9 mouse cellular contexts compared by ENCODE assay signal in genomic region chr7:133759611-133760353, GRCm38 (mm10). TPM values are rescaled to one million over a fixed set of nuclear protein-coding genes. Genes with fewer than 3 reads are reported as not detected.
A peak's percentile ranks its signal among the peaks of the same experiment; 100 is the strongest.
DNase-seq lines count a peak whose midpoint lies in the region; ATAC-seq lines count a peak whose summit lies in the region.
"Had no signal": no experiment of that assay in that cellular context is flagged by ENCODE, and none has a peak within 500 bp of the region (broad histone marks: within the 10 kb centered on the region; RNA-seq: fewer than 3 reads in every experiment).

No protein-coding gene starts in this region.

- no peak overlapping the region for H3K4me3 ChIP-seq in liver, embryonic 11.5 days (ENCODE audit: low read depth, low read length)
- peak overlapping the region; percentile 58 for H3K4me3 ChIP-seq in forebrain, embryonic 10.5 days
- H3K4me3 ChIP-seq in neural tube, embryonic 14.5 days (ENCODE audit: low read depth, low read length), result peak overlapping the region; percentile 1; the same call in 1 of the 2 replicates

- no peaks in the 10 kb centered on the region for H3K9me3 ChIP-seq in liver, embryonic 11.5 days (ENCODE audit: control insufficient read depth, low read length)
- H3K9me3 ChIP-seq in forebrain, embryonic 10.5 days, result peaks cover 6% of the 10 kb centered on the region; the same call in 1 of the 2 replicates
- no peaks in the 10 kb centered on the region for H3K9me3 ChIP-seq in neural tube, embryonic 14.5 days (ENCODE audit: control insufficient read depth, low read length)

- no peaks in the 10 kb centered on the region for H3K4me1 ChIP-seq in liver, embryonic 11.5 days (replicated peaks; ENCODE audit: control insufficient read depth, insufficient read depth, low read length)
- H3K4me1 ChIP-seq in forebrain, embryonic 10.5 days, result peaks cover 55% of the 10 kb centered on the region
- no peaks in the 10 kb centered on the region; the same call in 1 of the 2 replicates for H3K4me1 ChIP-seq in neural tube, embryonic 14.5 days (ENCODE audit: control insufficient read depth, insufficient read depth, low read length)

- H3K27ac ChIP-seq in liver, embryonic 11.5 days (ENCODE audit: low read depth, low read length), result no peak overlapping the region
- peak overlapping the region; percentile 96 for H3K27ac ChIP-seq in forebrain, embryonic 10.5 days
- peak overlapping the region; percentile 41; the same call in 1 of the 2 replicates for H3K27ac ChIP-seq in neural tube, embryonic 14.5 days (ENCODE audit: low read depth, low read length)

- H3K36me3 ChIP-seq in liver, embryonic 11.5 days (ENCODE audit: control insufficient read depth, insufficient read depth, low read length), result no peaks in the 10 kb centered on the region
- peaks cover 18% of the 10 kb centered on the region for H3K36me3 ChIP-seq in forebrain, embryonic 10.5 days (replicated peaks)
- no peaks in the 10 kb centered on the region for H3K36me3 ChIP-seq in neural tube, embryonic 14.5 days (ENCODE audit: control insufficient read depth, insufficient read depth, low read length)

- ATAC-seq in liver, embryonic 11.5 days (replicated peaks; ENCODE audit: low FRiP score), result no peak
- peak; percentile 81 for ATAC-seq in neural tube, embryonic 14.5 days (ENCODE audit: low read depth)
- ATAC-seq in monocyte, adult 5-6 weeks (replicated peaks; ENCODE audit: insufficient number of reproducible peaks, low FRiP score, low TSS enrichment, poor library complexity, severe bottlenecking), result no peak

- peak overlapping the region; percentile 32; the same call in 1 of the 2 replicates for H3K4me2 ChIP-seq in liver, embryonic 11.5 days
- H3K4me2 ChIP-seq in neural tube, embryonic 14.5 days (ENCODE audit: low read depth, low read length), result peak overlapping the region; percentile 21

- peak; percentile 51 for DNase-seq in liver, embryonic 11.5 days (ENCODE audit: low spot score)
- DNase-seq in liver, result no peak
- DNase-seq in forebrain, embryonic 10.5 days (ENCODE audit: extremely low spot score, low spot score), result peak; percentile 90
- peak; percentile 37 for DNase-seq in kidney, postnatal 10 days
- DNase-seq in ovary, adult 18-20 months (ENCODE audit: low spot score), result no peak
- no peak for DNase-seq in urinary bladder, postnatal 25 days (ENCODE audit: low spot score)

- H3K27me3 ChIP-seq in liver, embryonic 11.5 days (replicated peaks; ENCODE audit: control insufficient read depth, insufficient read depth, low read length), result no peaks in the 10 kb centered on the region
- no peaks in the 10 kb centered on the region for H3K27me3 ChIP-seq in forebrain, embryonic 10.5 days (ENCODE audit: poor library complexity, severe bottlenecking)
- no peaks in the 10 kb centered on the region for H3K27me3 ChIP-seq in neural tube, embryonic 14.5 days (ENCODE audit: control insufficient read depth, insufficient read depth, low read length)

- 39% methylated on average over 27 of the region's 27 CpGs for WGBS in liver, embryonic 11.5 days
- under 1% methylated on average over 27 of the region's 27 CpGs for WGBS in forebrain, embryonic 10.5 days
- WGBS in neural tube, embryonic 14.5 days, result 4% methylated on average over 27 of the region's 27 CpGs

- no peak overlapping the region for H3K9ac ChIP-seq in liver, embryonic 11.5 days (ENCODE audit: low read depth, low read length)
- no peak overlapping the region; the same call in 1 of the 2 replicates for H3K9ac ChIP-seq in neural tube, embryonic 14.5 days (replicated peaks; ENCODE audit: low read depth, low read length)

RNA-seq across cellular contexts. Expression of gene Fank1, which starts 16.9 kb away (rescaled TPM):
- polyA plus RNA-seq in liver, embryonic 11.5 days (2014; fragmentation: Nextera tagmentation; extraction: Ambion mirVana), result 0.25 TPM in 1 of 2 replicates, not detected in the other
- 0.57 and 1.0 TPM in 2 replicates for polyA plus RNA-seq in forebrain, embryonic 10.5 days (2016; fragmentation: Nextera tagmentation; extraction: Ambion mirVana)
- 2.0 and 3.7 TPM in 2 replicates for polyA plus RNA-seq in neural tube, embryonic 14.5 days (2014; fragmentation: Nextera tagmentation; extraction: Ambion mirVana)
- total RNA-seq in monocyte, adult 5-6 weeks (2017), result 0.39 TPM in 1 of 3 replicates, not detected in the others
- total RNA-seq: liver, adult 2 months had no signal
- polyA plus RNA-seq: liver, adult 2 months had no signal

RNA-seq across cellular contexts. Expression of gene Dhx32, which starts 22.7 kb away (rescaled TPM):
- 22.6 and 25.2 TPM in 2 replicates for polyA plus RNA-seq in liver, embryonic 11.5 days (2014; fragmentation: Nextera tagmentation; extraction: Ambion mirVana)
- polyA plus RNA-seq in forebrain, embryonic 10.5 days (2016; fragmentation: Nextera tagmentation; extraction: Ambion mirVana), result 79.9 and 85.4 TPM in 2 replicates
- 35.0 and 41.0 TPM in 2 replicates for polyA plus RNA-seq in neural tube, embryonic 14.5 days (2014; fragmentation: Nextera tagmentation; extraction: Ambion mirVana)
- total RNA-seq in monocyte, adult 5-6 weeks (2017), result 7.1 to 18.2 TPM (median 16.3 TPM) in 3 replicates

RNA-seq across cellular contexts. Expression of gene Uros, which starts 49.9 kb away (rescaled TPM):
- 129 and 150 TPM in 2 replicates for polyA plus RNA-seq in liver, embryonic 11.5 days (2014; fragmentation: Nextera tagmentation; extraction: Ambion mirVana)
- 35.1 and 41.9 TPM in 2 replicates for polyA plus RNA-seq in forebrain, embryonic 10.5 days (2016; fragmentation: Nextera tagmentation; extraction: Ambion mirVana)
- 65.6 and 67.3 TPM in 2 replicates for polyA plus RNA-seq in neural tube, embryonic 14.5 days (2014; fragmentation: Nextera tagmentation; extraction: Ambion mirVana)
- total RNA-seq in monocyte, adult 5-6 weeks (2017), result 7.1 to 10.6 TPM (median 9.0 TPM) in 3 replicates

RNA-seq across cellular contexts. Expression of gene Bccip, which starts 50.6 kb away (rescaled TPM):
- 200 and 201 TPM in 2 replicates for polyA plus RNA-seq in liver, embryonic 11.5 days (2014; fragmentation: Nextera tagmentation; extraction: Ambion mirVana)
- 215 and 222 TPM in 2 replicates for polyA plus RNA-seq in forebrain, embryonic 10.5 days (2016; fragmentation: Nextera tagmentation; extraction: Ambion mirVana)
- 85.2 and 94.3 TPM in 2 replicates for polyA plus RNA-seq in neural tube, embryonic 14.5 days (2014; fragmentation: Nextera tagmentation; extraction: Ambion mirVana)
- 82.2 to 112 TPM (median 94.4 TPM) in 3 replicates for total RNA-seq in monocyte, adult 5-6 weeks (2017)

Comparison
In these comparisons a context has a peak if more than half of its experiments do, and no peak if none do; other contexts are left out.
1. DNase-seq: peak in liver, embryonic 11.5 days (single experiment), forebrain, embryonic 10.5 days (single experiment) and kidney, postnatal 10 days (single experiment); none in liver (single experiment), ovary, adult 18-20 months (single experiment) and urinary bladder, postnatal 25 days (single experiment).